Comparison of ENCODE assay signal across 8 mouse cellular contexts in genomic region chr8:94392147-94392546, GRCm38 (mm10). TPM values are rescaled to one million over a fixed set of nuclear protein-coding genes. Genes with fewer than 3 reads are reported as not detected.
DNase-seq lines count a peak whose midpoint lies in the region; ATAC-seq and TF ChIP-seq lines count a peak whose summit lies in the region.

No protein-coding gene starts in this region.

- H3K27ac ChIP-seq in hindbrain, embryonic 10.5 days, result no peak overlapping the region
- H3K27ac ChIP-seq in hindbrain, embryonic 12.5 days, result no peak overlapping the region
- H3K27ac ChIP-seq in thymus, adult 2 months (ENCODE audit: control insufficient read depth, insufficient read depth, low read length), result no peak overlapping the region
- 0 out of 2 replicates have a peak overlapping the region, but pooled peaks have one; percentile 50 for H3K27ac ChIP-seq in heart, embryonic 11.5 days (ENCODE audit: low read depth, low read length)
- H3K27ac ChIP-seq in liver, embryonic 13.5 days, result no peak overlapping the region

- DNase-seq in hindbrain, embryonic 10.5 days (ENCODE audit: low spot score), result peak; percentile 16
- DNase-seq in thymus, adult 2 months, result peak; percentile 49
- DNase-seq in thymus, adult 18-20 months, result no peak
- peak; percentile 42 for DNase-seq in cerebellum, adult 9-10 months
- DNase-seq in liver, embryonic 13.5 days, result peak; percentile 24
- DNase-seq in thymus, postnatal 14 days, result peak; percentile 51

- H3K27me3 ChIP-seq in hindbrain, embryonic 10.5 days (ENCODE audit: insufficient read depth, poor library complexity, severe bottlenecking), result no peaks in the 10 kb centered on the region
- no peaks in the 10 kb centered on the region for H3K27me3 ChIP-seq in hindbrain, embryonic 12.5 days
- H3K27me3 ChIP-seq in thymus, adult 2 months (ENCODE audit: control insufficient read depth, insufficient read depth, low read length), result no peaks in the 10 kb centered on the region
- no peaks in the 10 kb centered on the region for H3K27me3 ChIP-seq in heart, embryonic 11.5 days (ENCODE audit: control insufficient read depth, insufficient read depth, low read length)
- H3K27me3 ChIP-seq in liver, embryonic 13.5 days, result no peaks in the 10 kb centered on the region

- ATAC-seq in hindbrain, embryonic 12.5 days (ENCODE audit: low FRiP score), result no peak
- no peak for ATAC-seq in heart, embryonic 11.5 days (replicated peaks; ENCODE audit: insufficient number of reproducible peaks, low FRiP score, low TSS enrichment)
- ATAC-seq in liver, embryonic 13.5 days (ENCODE audit: low read depth), result no peak

- TF ChIP-seq CTCF in thymus, adult 2 months (IDR thresholded peaks at IDR 0.05; ENCODE audit: borderline replicate concordance, control insufficient read depth, extremely low read depth, insufficient read depth, low read length, poor library complexity), result no peak

- no peak for TF ChIP-seq POLR2A in thymus, adult 2 months (IDR thresholded peaks at IDR 0.05; ENCODE audit: control insufficient read depth, extremely low read depth, insufficient read depth, low read length, poor library complexity)

- no peaks in the 10 kb centered on the region for H3K9me3 ChIP-seq in hindbrain, embryonic 10.5 days
- no peaks in the 10 kb centered on the region for H3K9me3 ChIP-seq in hindbrain, embryonic 12.5 days (replicated peaks)
- H3K9me3 ChIP-seq in heart, embryonic 11.5 days (replicated peaks; ENCODE audit: control insufficient read depth, low read length), result no peaks in the 10 kb centered on the region
- H3K9me3 ChIP-seq in liver, embryonic 13.5 days (replicated peaks), result no peaks in the 10 kb centered on the region

- no peak overlapping the region for H3K4me3 ChIP-seq in hindbrain, embryonic 10.5 days
- H3K4me3 ChIP-seq in hindbrain, embryonic 12.5 days, result no peak overlapping the region
- H3K4me3 ChIP-seq in thymus, adult 2 months (ENCODE audit: control insufficient read depth, insufficient read depth, low read length), result no peak overlapping the region
- H3K4me3 ChIP-seq in heart, embryonic 11.5 days (ENCODE audit: low read depth, low read length), result no peak overlapping the region
- H3K4me3 ChIP-seq in liver, embryonic 13.5 days (replicated peaks), result no peak overlapping the region

- no peak overlapping the region for H3K9ac ChIP-seq in hindbrain, embryonic 12.5 days
- no peak overlapping the region for H3K9ac ChIP-seq in heart, embryonic 11.5 days (ENCODE audit: low read depth, low read length)
- no peak overlapping the region for H3K9ac ChIP-seq in liver, embryonic 13.5 days

- 85% methylated on average over 12 of the region's 12 CpGs for WGBS in hindbrain, embryonic 10.5 days
- 80% methylated on average over 12 of the region's 12 CpGs for WGBS in hindbrain, embryonic 12.5 days
- WGBS in thymus, adult 2 months, result 94% methylated on average over 12 of the region's 12 CpGs
- 78% methylated on average over 12 of the region's 12 CpGs for WGBS in heart, embryonic 11.5 days (ENCODE audit: insufficient replicate concordance)
- 83% methylated on average over 12 of the region's 12 CpGs for whole genome bisulfite sequencing in liver, embryonic 13.5 days (ENCODE audit: insufficient replicate concordance)

- H3K36me3 ChIP-seq in hindbrain, embryonic 10.5 days, result peaks cover 73% of the 10 kb centered on the region
- H3K36me3 ChIP-seq in hindbrain, embryonic 12.5 days, result peaks cover 65% of the 10 kb centered on the region
- peaks cover 66% of the 10 kb centered on the region for H3K36me3 ChIP-seq in thymus, adult 2 months (ENCODE audit: control insufficient read depth, insufficient read depth, low read length)
- H3K36me3 ChIP-seq in heart, embryonic 11.5 days (ENCODE audit: control insufficient read depth, insufficient read depth, low read length), result peaks cover 46% of the 10 kb centered on the region
- H3K36me3 ChIP-seq in liver, embryonic 13.5 days, result peaks cover 86% of the 10 kb centered on the region

- no peak overlapping the region for H3K4me2 ChIP-seq in hindbrain, embryonic 12.5 days (replicated peaks)
- no peak overlapping the region for H3K4me2 ChIP-seq in heart, embryonic 11.5 days
- no peak overlapping the region for H3K4me2 ChIP-seq in liver, embryonic 13.5 days

- peaks cover 10% of the 10 kb centered on the region for H3K4me1 ChIP-seq in hindbrain, embryonic 10.5 days (replicated peaks)
- peaks cover 10% of the 10 kb centered on the region for H3K4me1 ChIP-seq in hindbrain, embryonic 12.5 days
- H3K4me1 ChIP-seq in thymus, adult 2 months (replicated peaks; ENCODE audit: control insufficient read depth, insufficient read depth, low read length), result peaks cover 5% of the 10 kb centered on the region; the same call in 1 of the 2 replicates
- peaks cover 17% of the 10 kb centered on the region; the same call in 1 of the 2 replicates for H3K4me1 ChIP-seq in heart, embryonic 11.5 days (ENCODE audit: control insufficient read depth, insufficient read depth, low read length)
- H3K4me1 ChIP-seq in liver, embryonic 13.5 days (replicated peaks), result peaks cover 28% of the 10 kb centered on the region

RNA-seq across cellular contexts. Expression of gene Herpud1, which starts 5.9 kb away (rescaled TPM):
- polyA plus RNA-seq in hindbrain, embryonic 10.5 days (2016; fragmentation: Nextera tagmentation; extraction: Ambion mirVana), result 57.3 and 59.5 TPM in 2 replicates
- 52.5 and 56.8 TPM in 2 replicates for polyA plus RNA-seq in hindbrain, embryonic 12.5 days (2016; fragmentation: Nextera tagmentation; extraction: Ambion mirVana)
- 198 and 218 TPM in 2 replicates for polyA plus RNA-seq in thymus, adult 2 months (2012; rRNA removed)
- 80.5 and 84.1 TPM in 2 replicates for polyA plus RNA-seq in heart, embryonic 11.5 days (2014; fragmentation: Nextera tagmentation; extraction: Ambion mirVana)
- 78.4 and 84.2 TPM in 2 replicates for polyA plus RNA-seq in liver, embryonic 13.5 days (2015; fragmentation: Nextera tagmentation; extraction: Ambion mirVana)

RNA-seq across cellular contexts. Expression of gene Nlrc5, which starts 42.0 kb away (rescaled TPM):
- 0.20 TPM in 1 of 2 replicates, not detected in the other for polyA plus RNA-seq in hindbrain, embryonic 10.5 days (2016; fragmentation: Nextera tagmentation; extraction: Ambion mirVana)
- 0.06 and 0.23 TPM in 2 replicates for polyA plus RNA-seq in hindbrain, embryonic 12.5 days (2016; fragmentation: Nextera tagmentation; extraction: Ambion mirVana)
- 56.8 and 57.5 TPM in 2 replicates for polyA plus RNA-seq in thymus, adult 2 months (2012; rRNA removed)
- 0.13 TPM in 1 of 2 replicates, not detected in the other for polyA plus RNA-seq in heart, embryonic 11.5 days (2014; fragmentation: Nextera tagmentation; extraction: Ambion mirVana)
- polyA plus RNA-seq in liver, embryonic 13.5 days (2015; fragmentation: Nextera tagmentation; extraction: Ambion mirVana), result 0.06 and 0.07 TPM in 2 replicates

Comparison
In these comparisons a context has a peak if more than half of its experiments do, and no peak if none do; other contexts are left out.
1. DNase-seq: peak in hindbrain, embryonic 10.5 days (single experiment), thymus, adult 2 months (single experiment), cerebellum, adult 9-10 months (single experiment), liver, embryonic 13.5 days (single experiment) and thymus, postnatal 14 days (single experiment); none in thymus, adult 18-20 months (0 of 2).
2. RNA of gene Nlrc5, which starts 42.0 kb away (polyA plus RNA-seq): 56.8 to 57.5 TPM in thymus, adult 2 months; 0.20 TPM in hindbrain, embryonic 10.5 days, 0.06 to 0.23 TPM in hindbrain, embryonic 12.5 days, 0.06 to 0.07 TPM in liver, embryonic 13.5 days and 0.13 TPM in heart, embryonic 11.5 days; every median in the first group is over 10 times any median in the second.